Mouse (Mus musculus) natural killer cell, adult 2 months (primary cell): ENCODE results near the gene Gm12216.
"Not testable (repeated sequence)": the region's sequence is repeated elsewhere in the genome, so short reads cannot be mapped to it uniquely, and the experiment has no call there.

Experiments
- DNase-seq, 2 experiments: peaks; one replicate each; pipeline ENCODE4 v3.0.0; 2022; ENCODE audit warnings: low spot score in 2 of 2

Gm12216 gene

DNA sequence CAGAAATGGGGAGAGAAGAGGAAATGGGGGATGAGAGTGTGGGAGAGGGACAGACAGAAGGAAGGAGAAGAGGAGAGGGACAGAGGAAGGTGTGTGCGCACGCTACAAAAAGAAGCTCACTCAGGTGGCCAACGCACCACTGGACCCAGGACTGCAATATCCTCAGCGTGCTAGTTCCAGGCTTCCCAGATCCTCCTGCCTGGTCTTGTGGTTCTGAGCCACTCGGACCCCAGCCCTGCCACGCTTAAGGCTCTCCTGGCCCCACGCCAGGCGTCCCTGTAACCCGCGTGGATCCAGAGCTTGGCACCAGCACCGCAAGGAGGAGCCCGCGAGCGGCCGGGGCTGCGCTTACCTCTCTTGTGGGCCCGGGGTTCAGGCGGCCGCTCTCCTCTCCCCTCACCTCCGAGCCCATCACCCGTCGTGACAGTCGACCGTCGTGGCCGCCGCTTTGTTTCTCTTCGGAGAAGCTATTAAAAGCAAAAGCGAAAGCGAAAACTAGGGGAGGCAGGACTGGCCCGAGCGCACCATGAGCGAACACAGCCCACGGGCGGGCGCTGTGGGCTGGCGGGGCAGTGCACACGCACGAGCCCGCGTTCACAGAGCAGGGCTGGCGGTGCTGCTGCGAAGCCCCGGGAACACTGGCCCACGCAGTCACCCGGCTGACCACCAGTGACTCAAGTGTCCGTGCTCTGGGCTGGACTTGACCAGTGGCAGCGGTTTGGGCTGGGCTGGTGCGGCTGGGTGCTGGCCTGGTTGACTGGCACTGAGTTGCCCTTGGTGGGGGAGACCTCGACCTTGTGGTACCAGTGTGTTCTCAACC, at the start of gene Gm12216:
TSS of gene Gm12216 (minus strand) at position 496 of the 820 bp plus-strand sequence.
- DNase-seq = peak; percentile 67 to 70

DNA sequence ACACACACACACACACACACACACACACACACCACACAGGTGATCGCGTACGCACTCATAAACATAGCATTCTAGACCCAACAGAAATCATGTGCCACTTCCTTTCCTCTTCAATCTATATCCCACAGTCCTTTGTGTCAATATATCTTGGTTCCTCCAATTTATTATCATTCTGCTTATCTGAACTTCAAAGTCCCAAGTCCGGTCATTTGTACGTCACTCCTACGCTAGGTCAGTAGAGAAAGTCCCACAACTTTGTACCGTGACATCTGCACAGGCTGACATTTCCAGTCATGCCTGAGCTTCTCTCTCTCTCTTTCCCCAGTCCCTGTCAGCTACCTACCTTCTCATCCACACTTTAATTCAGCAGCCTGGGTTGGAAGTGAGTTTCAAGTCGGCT, 49.6 kb upstream of the Gm12216 start:
- no peak for DNase-seq

DNA sequence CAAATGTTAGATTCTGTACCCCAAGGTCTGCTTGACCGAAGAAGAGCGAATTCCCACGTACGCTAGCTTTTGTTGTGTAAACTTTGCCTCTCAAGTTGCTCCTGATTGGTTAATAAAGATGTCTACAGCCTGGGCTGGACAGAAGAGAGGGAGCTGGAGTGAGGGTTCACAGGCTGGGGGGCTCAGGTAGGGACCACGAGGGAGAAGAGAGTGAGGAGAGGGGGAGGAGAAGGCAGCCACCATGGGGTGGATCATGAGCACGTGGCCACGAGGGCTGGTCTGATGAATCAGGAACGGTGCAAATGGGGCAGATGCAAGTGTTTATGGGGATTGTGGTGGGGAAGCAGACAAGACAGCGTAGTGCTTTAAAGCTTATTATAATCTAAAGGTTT, 45.5 kb upstream of the Gm12216 start:
- DNase-seq = no peak

DNA sequence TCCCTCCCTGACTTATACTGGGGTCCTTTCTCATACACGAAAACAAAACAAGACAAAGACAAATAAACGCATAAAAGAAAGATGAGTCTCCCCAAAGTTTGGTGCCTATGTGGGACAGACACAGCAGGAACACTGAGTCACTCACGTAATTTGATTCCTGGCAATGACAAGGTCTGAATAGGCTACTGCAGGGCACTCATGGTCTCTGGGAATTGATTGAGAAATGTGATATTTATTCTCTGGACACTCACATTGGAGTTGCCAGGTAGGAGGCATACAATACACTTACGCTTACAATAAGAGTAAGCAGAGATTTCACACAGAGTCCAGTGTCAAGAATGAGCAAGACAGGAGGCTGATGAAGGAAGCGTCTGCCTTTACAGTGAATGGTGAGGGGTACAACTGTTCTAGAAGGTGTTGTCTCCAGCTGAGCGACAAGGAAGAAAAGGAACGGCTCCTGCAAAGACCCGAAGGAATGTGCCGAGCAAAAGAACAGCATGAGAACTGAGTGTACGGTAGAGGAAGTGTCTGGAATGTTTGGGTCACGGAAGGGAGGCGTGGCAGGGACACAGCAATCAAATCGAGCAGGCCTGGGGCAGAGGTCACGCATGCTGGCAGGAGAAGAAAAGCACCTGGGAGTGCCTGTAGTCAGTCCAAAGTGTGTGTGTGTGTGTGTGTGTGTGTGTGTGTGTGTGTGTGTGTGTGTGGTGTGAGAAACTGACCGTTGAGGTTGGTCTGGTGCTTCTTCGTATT, 44.9 kb upstream of the Gm12216 start:
- no peak for DNase-seq

DNA sequence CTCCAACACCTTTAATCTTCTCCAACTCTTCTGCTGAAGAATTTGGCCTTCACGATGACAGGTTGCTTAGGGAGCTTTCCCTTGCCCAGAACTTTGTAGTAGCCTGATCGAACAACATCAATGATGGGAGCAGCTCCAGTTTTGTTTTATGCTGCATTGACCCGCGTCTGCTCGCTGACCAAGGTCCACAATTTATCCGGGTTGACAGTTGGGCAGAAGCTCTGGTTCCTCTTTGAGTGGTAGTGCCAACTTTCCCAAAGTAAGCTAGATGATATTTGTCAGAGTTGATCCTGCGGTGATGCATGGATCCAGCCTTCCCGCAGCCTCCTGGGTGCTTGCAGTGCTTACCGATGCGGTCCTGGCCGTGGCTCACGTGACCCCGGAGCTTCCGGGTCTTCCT, 43.7 kb upstream of the Gm12216 start:
- no peak for DNase-seq

DNA sequence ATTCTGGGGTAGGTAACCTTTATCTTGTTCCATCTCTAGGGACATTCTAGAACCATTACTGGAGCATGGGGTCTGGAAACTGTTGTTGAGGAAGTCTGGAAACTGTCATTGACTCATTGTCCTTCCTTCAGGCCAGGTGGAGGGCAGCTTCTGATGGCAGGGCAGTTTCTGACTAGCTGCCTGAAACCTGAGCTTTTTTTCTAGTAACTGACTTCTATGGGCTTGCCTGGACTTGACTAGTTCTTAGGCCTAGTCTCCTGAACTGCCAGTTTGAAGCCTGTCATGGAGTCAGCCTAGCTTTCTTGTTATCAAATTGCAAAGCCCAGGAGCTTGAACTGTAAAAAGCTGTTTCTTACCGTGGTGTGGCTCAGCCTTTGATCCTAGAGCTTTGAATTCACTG, 41.9 kb upstream of the Gm12216 start:
- no peak for DNase-seq

DNA sequence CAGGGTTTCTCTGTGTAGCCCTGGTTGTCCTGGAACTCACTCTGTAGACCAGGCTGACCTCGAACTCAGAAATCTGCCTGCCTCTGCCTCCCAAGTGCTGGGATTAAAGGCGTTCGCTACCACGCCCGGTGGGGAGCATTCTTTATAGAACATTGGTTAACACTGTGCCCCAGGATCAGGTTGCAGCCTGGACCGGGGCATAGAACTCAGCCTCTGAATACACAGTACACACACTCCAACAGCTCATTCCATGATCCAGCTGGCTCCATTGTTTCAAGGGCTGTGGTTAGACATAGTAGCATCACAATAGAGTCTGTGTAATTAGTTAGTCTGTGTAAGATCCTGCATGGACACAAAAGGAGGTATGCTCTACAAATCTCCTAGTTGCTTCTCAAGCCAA, 40.9 kb upstream of the Gm12216 start:
- DNase-seq = no peak

DNA sequence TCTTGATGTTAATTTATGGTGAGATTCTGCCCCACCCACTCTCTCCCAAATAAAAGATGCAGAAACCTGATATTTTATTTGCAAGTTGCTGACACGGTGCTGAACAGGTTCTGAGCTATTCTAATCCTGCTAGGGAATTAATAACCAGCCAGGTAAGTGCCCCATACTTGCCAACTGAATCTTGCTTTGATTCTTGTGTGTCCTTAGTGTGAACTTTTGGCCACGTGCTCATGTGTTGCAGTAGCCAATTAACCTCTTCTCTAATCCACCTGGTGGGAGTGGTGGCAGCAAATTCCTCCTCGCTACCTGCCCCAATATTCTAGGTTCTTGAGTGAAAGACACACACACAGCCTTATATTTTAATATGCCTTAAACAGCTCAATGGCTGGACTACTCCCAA, 39.9 kb upstream of the Gm12216 start:
- no peak for DNase-seq

DNA sequence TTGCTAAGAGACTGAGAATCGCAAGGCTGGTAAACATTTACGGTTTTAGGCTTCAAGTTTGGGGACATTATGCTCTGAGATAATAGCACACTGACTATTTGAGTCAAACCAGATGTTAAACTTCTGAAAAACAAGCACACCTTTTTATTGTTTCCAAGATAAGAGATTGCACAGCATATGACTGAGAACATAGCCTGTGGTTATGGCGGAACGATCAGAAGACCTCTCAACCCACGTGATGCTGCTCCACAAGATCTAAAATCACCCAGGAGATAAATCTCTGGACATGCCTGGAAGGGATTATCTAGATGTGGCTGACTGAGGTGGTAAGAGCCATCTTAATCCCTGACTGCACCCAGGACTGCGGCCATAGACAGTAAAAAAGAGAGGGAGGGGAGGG, 37.9 kb upstream of the Gm12216 start:
- no peak for DNase-seq

DNA sequence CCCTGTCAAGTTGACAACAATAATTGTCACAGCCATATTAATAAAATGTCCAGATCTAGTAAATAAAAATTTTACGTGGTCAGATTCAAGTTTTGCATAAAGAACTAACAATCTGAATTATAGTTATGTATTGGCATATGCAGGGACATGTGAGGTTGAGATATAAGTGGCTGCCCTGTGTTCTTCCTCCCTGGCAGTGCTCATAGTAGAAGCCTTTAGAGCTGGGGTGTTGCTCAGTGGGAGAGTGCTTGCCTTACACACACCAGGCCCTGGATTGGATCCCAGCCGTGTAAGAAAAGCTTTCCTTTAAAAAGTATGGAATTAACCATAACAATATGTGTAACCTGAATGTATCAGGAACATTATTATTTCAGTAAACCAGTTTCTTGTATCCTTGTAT, 34.4 kb upstream of the Gm12216 start:
- no peak for DNase-seq

DNA sequence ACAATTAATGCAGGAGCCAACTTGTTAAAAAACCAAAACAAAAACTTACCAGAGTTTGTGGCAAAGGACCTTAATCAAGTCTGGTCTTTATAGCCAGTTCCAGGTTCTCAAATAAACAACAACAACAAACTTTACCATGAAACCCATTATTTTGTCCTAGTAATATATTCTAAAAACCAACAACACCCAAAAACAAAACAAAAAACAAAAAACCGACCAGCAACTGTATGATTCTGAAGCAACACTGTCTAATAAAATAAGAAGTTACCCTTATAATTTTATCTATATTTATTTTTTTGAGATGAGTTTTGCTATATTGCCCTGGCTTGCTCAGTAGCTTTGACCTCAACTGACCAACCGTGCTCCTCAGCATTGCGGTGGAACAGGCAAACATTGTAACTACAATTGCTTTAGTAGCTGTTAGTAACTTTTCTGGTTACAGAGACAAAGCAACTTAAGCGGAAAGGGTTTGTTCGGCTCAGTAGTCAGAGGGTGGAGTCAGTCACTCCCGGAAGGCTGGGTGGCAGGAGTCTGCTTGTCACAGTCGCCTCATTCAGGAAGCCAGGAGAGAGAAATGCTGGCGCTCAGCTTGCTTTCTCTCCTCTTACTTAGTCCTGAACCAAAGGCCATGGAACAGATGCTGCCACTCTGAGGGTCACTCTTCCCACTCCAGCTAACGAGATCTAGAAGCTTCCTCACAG, 33.8 kb upstream of the Gm12216 start:
- DNase-seq = peak; percentile 29 to 39

DNA sequence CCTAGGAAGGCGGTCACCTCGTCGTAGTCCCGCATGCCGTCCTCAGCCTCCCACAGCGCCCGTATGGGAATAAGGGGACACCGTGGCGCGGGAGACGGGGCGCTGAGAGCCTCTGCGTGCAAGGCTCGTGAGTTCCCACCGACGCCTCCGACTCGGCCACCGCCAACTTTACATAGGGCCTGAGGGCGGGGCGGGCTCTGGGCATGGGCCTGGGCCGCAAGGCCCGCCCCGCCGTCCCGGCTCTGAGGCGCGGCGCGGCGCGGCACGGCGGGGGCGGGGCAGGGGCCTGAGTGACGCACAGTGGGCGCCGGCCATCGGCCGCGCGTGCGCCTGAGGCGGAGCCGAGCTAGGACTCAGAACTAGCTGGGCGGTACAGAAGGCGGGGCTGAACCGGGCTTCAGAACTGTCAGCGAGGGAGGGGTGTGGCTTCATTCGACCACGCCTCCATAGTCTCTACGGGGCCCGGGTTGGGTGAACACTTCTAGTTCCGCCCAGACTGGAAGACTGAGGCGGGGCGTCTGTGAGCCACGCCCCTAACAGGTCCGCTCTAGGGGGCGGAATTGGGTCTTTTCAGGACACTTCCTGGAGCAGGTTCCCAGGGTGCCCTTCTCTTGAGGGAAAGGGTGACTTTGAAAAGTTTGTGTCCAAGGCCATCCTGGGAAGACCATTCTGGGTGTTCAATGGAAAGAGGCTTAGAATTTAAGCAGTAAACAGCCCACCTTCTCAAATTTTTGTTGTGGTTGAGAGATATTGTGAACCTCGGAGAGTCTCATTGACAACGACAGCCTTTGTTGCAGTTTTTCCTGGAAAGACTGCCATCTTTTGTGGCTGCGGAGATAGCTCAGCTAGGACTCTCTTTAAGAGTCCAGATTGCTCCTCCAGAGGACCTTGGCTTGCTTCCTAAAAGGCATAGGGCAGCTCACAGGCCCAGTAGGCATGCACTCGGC, 32.7 kb upstream of the Gm12216 start, which contains the start of gene Slc22a5:
TSS of gene Slc22a5 (minus strand) at position 156 of the 947 bp plus-strand sequence.
- peak; percentile 99 for DNase-seq

DNA sequence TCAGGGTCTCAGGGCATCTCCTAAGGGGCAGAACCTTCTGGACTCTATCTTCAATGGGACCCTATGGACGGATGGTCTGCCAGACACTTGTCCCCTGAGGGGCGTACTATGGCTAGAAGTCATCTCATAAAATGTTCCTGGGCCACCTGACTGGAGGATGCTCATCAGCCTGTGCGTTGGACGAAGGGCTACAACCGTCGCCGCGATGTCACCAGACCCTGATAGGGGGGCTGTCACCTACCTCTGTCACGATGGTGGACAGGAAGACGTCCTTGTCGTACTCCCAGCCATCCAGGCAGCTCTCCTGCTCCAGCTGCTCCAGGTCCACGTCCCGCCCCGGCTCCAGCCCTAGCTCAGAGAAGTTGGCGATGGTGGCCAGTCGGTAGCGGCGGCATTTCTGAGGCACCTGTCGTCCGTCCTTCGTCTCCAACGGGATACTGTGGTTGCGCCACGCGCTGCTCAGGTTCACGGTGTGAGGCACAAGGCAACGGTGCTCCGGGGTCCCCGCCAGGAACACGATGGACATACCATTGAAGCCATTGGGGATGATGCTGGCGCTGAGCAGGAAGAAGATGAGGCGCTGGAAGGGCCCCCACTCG, 31.9 kb upstream of the Gm12216 start:
- DNase-seq = no peak

DNA sequence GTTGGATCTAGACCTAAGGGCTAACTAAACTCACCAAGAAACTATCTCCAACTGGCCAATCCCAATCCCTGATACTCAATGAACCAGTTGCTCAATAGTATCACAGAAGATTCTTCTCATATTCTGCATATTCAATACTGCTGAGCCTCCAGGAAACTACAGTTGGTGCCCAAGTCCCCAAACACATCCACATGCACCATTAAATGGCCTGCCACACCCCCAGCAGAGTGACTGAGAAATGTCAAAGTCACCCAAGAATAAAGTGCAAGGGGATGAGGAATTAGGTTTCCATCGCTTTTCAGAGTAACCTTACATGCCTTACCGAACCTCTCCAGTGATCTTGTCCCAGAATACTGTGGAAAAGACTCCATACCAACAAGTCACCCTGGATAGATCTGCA, 31.2 kb upstream of the Gm12216 start:
- DNase-seq = no peak

DNA sequence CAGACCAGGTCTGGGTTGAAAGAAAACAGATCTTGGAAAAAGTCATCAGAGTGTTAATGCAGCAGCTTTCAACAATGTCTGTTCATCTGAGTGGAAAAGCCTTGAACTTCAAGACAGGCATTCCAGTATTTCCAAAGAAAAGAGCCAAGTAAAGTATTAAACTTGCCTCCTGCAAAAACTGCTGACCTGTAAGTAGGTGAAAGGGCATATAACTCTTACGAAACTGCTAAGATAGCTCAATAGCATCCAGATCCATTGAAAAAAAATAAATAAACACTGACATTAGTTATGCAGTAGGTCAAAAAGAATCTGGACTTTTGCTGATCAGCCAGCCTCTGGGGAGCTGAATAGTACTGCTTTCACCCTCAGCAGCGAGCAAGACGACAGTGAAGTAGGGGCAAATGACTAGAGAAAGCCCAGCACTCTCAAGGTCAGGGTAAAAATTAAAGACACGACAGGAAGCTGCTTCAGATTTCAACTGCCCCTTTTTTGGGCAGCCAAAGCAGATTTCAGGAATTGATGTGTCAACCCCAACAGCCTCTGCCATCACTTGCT, 30.1 kb upstream of the Gm12216 start:
- DNase-seq = no peak

DNA sequence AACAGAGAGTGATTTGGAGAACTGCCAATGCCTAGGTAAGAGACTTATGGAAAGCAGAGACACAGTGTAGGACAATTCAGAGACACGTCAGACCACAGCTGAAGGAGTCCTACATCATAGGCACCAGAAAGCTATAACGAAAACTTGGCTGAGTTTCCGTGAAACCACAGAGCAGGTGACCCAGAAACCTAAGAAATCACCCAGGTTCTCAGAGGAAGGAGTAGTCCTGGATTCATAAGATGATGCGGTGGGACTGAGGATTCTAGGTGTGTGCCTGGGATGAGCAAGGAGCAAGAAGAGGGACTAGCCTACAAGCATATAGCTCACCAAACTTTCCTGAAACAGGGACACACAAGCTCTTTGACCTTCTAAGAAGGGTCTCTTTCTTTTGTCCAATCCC, 29.2 kb upstream of the Gm12216 start:
- DNase-seq = no peak

DNA sequence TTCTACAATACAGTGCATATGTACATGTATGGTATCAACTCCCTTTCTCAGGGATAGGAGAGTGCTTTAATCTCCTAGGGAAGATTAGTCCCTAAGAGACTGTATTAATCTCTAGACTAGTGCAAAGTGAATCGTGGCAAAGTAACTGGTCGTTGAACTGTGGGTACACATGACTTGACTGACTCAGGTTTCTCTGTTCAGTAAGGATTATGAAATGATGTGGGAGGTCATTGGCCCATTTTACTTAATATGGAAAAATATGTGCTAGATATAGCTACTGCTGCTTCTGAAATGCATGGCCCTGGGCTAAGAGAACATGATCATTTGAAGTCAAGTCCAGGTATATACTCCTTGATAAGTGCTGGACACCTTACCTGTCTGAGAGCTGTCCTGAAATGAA, 24.2 kb upstream of the Gm12216 start:
- DNase-seq = no peak

DNA sequence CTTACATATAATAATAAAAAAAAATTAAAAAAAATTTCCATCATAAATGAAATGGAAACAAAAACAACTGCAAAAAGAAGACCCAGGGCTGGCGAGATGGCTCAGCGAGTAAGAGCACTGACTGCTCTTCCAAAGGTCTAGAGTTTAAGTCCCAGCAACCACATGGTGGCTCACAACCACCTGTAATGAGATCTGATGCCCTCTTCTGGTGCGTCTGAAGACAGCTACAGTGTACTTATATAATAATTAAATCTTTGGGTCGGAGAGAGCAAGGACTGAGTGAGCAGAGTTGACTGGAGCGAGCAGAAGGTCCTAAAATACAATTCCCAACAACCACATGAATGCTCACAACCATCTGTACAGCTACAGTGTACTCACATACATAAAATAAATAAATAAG, 19.0 kb upstream of the Gm12216 start:
- DNase-seq = not testable (repeated sequence)

DNA sequence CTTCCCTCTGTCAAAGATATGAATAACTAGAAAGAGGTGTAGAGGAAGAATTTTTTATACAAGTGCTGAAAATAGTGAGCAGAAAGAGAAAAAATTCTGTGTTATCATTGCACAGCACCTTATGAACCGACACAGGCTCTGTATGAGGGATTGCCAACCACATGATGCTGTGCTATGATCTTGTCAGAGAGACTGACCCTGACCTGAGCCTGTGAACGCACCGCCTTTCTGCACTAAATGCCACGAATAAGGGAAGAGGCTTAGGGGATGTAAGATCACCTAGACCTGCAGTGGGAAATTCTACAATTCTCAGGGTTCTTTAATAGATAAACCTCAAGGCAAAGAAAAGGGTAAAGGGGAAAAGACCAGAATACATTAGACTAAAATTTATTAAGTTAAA, 17.4 kb upstream of the Gm12216 start:
- DNase-seq = no peak

DNA sequence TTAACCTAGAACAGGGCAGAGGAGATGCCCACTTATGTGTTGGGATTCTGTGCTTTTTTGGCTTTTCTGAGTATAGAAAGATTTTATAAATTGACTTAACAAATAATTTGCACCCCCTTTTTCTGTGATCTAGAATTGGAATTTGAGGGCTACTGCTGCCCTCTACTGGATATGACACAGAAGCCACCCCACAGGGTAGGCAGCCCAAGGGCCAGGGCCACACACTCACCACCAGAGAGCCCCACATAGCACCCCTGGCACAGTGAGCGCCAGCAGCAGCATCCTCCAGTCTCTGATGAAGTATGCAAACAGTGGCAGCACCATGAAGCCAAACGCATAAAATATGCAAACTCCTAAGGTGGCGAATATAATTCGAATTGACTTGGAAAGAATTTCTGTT, 15.7 kb upstream of the Gm12216 start:
- DNase-seq = peak in 1 of 2 experiments; percentile 39
